Mouse (Mus musculus) lung, postnatal 14 days (tissue): ENCODE results near the gene Hyal3.

ENCODE experiments used
- DNase-seq: peaks from one replicate; pipeline ENCODE4 v3.0.0; 2021

Gene Hyal3

DNA sequence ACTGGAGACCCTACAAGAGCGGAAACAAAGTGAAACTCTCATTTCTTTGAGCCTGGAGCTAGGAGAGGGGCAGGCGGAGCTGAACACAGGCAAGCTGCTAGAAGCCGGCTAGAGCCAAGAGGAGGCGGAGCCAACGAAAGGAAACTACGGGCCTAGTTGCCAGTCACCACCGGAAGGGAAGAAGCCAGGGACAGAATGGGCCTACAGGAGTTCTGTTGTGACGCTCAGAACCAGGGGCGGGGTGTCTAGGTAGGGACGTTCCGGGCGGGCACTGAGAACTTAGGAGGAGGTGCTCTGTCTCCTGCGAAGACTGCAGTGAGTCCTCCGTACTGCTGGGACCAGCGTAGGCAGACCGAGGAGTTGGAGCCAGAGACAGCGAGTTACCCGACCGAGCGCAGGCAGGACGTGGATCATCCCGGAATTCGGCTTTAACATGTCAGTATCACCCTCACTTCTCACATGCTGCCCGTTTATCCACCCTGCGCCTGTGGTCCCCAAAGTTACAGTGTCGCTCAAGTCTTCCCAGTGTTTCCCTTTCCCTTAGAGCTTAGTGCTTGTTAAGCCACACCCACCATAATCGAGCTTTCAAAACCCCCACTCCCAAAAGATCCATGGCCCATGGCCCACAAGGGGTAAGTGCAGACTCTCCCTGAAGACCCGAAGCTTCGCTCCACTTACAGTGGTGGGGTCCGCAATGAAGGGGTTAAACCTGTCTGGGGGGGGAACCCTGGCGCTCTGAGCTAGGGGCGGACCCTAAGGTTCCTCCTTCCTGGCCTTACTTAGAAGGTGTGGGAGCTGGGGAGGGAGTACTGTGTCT, at the start of gene Hyal3:
Gene Hyal3 (plus strand): TSS at position 318 of the 817 bp plus-strand sequence.
- DNase-seq: peak; percentile 91

DNA sequence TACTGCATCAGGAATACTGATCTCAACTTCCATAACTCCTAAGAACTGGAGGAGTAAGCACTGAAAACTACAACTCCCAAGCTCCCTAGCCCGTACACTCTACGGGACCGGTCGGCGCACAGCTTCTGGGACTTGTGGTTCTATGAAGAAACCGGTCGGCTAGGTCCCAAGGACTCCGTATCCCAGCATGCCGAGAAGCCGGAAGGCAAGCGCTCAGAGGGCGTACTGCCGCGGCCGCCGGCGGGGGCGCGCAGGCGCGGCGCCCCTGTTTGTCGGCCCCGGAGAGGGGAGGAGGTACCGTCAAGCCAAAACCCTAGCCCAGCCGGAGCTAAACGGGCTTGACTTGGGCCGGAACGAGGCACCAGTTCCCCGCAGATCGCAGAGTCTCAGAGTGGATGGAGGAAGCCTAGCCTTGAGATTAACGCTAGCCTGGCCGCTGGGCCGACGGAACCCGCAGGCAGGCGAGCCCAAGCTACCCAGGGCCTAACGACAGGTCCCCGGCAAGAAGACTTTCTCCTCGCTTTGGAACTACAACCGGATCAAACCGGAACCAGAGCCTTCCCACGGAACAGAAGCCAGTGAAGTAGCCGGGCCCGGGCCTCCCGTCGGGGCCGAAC, 46.7 kb upstream of the Hyal3 start, which contains the start of gene Tmem115:
Gene Tmem115 (plus strand): TSS at position 155 of the 617 bp plus-strand sequence.
- DNase-seq: peak; percentile 90

DNA sequence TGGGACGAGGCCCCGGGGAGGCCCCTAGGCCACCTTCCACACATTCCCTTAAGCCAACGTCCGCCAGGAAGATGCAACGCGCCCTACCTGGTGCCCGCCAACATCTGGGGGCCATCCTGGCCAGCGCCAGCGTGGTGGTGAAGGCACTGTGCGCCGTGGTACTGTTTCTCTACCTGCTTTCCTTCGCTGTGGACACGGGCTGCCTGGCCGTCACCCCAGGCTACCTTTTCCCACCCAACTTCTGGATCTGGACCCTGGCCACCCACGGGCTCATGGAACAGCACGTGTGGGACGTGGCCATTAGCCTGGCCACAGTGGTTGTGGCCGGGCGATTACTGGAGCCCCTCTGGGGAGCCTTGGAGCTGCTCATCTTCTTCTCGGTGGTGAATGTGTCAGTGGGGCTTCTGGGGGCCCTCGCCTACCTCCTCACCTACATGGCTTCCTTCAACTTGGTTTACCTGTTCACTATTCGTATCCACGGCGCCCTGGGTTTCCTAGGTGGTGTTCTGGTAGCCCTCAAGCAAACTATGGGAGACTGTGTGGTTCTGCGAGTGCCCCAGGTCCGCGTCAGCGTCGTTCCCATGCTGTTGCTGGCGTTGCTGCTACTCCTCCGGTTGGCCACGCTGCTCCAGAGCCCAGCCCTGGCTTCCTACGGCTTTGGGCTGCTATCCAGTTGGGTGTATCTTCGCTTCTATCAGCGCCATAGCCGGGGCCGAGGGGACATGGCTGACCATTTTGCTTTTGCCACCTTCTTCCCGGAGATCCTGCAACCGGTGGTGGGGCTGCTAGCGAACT, 46.0 kb upstream of the Hyal3 start:
- peak; percentile 22 for DNase-seq

DNA sequence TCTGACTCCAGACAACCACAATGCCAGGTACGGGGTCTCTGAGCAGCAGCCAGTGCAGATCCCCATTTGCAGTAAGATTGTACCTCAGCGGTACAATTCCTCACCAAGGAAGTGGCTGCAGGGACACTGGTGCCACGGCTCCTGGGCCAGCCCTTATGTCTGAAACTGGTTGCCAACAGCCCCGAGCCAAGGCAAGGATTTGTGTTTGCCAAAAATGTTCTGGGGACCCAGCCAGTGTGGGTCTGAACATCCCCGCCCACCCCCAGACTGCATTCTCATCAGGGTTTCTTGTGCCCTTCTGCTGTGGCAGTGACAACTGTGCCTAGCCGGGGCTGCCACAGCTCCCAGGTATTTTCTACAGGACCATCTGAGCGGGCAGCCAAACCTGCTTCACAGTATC, 42.4 kb upstream of the Hyal3 start:
- DNase-seq: no peak

DNA sequence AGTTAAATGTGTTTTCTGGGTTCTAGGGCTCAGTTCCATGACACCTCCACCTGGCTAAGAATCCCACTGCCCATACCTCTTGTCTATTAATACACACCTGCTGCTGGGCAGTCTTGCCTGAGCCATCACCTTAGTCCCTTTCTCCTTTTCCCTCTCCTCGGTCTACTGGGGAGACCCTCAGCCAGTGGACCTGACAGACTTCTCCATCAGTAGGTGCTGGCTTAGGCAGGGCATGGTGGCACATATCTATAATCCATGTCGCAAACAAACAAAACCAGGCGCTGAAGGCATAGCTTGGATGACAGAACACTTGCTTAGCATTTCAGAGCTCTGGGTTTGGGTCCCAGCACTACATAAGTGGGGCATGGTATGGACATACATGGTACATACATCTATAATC, 41.9 kb upstream of the Hyal3 start:
- no peak for DNase-seq

DNA sequence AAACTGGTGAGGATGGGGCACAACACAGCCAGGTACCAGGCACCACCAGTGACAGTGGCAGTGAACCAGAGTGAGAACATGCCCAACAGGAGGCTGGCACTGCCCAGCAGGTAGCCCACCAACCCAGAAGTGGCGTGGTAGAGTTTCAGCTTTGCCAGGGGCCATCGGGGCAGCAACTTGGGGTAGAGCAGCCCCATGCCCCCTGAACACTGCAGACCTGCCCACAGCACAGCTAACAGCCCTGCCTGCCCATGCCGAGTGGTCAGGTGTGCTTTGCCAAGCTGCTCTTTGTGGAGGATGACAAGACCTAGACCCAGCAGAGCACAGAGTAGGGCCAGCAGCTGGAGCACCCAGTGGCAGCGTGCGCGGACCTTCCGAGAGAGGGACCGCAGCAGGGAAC, 40.7 kb upstream of the Hyal3 start:
- no peak for DNase-seq

DNA sequence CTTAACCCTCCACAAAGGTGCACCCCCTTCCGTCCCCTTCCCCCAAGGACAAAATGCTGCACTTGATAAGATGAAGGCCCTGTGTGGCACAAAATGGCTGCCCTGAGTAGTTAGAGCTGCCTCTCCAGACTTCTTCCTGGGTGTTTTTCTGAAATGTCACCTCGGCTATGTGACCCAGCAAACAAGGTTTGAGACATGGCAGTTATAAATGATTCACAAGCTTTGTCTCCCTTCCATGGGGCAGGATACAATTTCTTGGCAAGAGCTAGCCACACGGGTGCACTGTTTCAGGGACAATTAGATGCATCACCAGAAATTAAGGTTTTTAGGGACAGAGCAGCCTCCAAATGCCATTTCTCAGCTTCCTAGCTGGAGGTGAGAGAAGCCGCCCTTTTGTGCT, 40.2 kb upstream of the Hyal3 start:
- DNase-seq: no peak

DNA sequence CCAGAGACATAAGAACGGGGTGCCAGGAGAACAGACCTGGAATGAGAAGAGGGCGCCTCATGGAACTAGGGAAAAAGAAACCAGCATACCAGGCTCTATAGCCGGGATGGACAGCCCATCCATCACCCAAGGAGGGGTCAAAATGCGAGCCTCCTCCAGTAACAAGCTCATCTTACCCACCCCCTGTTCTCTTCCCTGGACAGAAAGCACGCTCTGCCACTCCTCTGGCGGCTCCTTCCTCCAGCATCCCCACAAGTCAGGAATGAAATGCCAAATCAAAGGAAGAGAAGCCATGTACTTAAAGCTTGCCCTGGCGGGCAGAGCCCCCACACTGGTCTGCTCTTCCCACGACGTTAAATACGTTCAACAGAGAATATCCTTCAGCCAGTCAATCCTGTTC, 39.6 kb upstream of the Hyal3 start:
- no peak for DNase-seq

DNA sequence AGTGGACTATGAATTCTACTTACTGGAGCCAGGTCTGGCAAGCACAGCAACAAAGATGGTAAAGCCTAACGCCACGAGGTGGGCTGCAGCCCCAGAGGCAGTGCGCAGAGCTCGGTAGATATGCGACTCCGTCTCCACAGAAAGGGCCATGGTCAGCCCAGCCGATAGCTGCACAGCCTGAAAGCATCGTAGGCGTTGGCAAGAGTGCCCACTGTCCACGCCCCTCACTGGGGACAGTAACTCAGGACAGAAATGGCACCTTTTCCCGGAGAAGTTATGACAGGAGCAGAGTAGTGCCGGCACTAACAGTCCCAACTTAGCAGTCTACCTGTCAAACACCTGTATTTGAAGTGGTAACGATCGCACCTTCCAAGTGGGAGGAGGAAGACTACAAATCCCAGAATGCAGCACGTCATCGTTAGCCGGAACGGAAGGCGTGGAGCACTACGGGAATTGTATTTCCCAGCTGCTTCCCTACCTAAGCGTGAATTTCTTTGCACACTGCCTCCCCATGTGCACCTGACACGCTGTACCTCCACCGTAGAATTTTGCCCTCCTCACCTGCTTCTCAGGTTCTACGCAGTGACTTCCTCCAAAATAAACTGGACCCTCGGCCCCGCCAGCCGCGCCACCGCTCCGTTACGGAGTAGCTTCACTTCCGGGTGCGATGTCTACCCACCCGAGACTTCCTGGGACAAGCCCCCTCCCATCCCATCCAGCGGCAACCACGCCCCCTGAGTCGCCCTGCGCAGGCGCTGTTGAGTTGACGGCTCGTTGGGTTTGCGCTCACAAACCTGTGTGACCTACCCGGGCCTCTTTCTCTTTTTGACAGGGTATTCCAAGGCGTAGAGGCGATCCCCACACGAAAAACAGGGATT, 38.9 kb upstream of the Hyal3 start, which contains the start of the genes Cyb561d2 and Nprl2:
Gene Cyb561d2 (minus strand): TSS at position 720 of the 878 bp plus-strand sequence.
Gene Nprl2 (plus strand): TSS at position 753 of the 878 bp plus-strand sequence.
- peak; percentile 95 for DNase-seq

DNA sequence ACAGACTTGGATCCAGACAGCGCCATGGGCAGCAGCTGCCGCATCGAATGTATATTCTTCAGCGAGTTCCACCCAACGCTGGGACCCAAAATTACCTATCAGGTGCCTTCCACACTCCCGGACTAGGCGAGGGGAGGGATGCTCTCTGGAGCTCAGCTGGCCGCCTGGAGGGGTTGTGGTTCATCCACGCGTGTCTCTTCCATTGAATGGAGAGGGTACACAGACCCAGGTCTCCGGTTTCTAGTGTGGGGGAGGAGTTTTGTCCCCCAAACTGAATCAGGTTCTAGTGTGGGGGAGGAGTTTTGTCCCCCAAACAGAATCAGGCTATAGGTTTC, 38.3 kb upstream of the Hyal3 start:
- DNase-seq: no peak

DNA sequence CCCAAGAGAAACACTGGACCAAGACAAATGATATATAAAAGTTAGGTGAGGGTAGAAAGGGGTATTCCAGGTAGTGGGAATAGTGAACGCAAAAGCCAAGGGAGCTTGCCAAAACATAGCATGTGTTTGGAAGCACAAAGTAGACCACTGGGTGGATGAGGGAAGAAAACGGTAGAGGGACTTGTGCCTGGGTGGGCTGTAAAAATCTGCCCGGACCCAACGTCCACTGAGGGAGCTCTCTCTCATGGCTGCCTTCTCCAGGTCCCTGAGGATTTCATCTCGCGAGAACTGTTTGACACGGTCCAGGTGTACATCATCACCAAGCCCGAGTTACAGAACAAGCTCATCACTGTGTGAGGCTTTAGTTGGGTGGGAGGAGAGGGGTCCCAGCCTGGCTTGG, 37.9 kb upstream of the Hyal3 start:
- DNase-seq: no peak

DNA sequence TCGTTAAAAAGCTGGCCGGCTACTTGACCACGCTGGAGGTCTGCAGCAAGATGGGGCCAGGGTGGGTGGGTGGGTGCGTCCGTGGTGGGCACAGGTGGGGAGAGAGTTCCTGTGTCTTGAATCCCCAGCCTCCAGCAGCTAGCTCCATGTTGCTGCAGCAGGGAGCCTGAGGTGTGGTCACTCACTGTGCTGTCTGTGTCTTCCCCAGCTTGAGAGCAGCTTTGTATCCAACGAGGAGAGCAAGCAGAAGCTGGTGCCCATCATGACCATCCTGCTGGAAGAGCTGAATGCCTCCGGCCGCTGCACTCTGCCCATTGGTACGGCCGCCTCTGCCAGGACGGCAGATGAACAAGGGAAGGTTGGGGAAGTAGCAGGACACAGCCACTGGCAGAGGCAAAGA, 37.3 kb upstream of the Hyal3 start:
- DNase-seq: no peak

DNA sequence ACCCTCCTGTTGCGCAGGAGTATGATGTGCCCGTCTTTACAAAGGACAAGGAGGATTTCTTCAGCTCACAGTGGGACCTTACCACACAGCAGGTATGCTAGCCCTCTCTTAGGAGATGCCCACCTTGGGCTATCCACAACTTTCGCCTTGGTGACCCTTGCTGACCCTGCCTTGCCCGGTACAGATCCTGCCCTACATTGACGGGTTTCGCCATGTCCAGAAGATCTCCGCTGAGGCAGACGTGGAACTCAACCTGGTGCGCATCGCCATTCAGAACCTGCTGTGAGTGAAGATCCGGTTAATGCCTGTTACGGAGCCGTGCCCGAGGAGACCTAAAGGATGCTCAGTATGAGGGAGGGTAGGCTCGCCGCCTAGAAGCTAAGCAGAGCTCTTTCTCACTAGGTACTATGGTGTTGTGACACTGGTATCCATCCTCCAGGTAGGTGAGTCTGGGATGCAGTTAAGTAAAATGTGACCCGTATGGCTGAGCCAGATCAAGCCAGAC, 36.4 kb upstream of the Hyal3 start:
- DNase-seq: no peak

DNA sequence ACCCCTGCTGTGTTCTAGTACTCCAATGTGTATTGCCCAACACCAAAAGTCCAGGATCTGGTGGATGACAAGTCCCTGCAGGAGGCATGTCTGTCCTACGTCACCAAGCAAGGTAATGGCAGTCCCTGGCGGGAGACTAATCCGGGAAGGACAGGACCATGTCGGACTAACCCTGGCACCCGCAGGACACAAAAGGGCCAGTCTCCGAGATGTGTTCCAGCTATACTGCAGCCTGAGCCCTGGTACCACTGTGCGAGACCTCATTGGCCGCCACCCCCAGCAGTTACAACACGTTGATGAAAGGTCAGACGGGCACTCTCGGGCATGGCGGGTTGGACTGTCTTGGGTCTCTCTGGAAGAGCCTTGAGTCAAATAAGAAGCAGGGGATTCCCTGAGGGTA, 35.9 kb upstream of the Hyal3 start:
- no peak for DNase-seq

DNA sequence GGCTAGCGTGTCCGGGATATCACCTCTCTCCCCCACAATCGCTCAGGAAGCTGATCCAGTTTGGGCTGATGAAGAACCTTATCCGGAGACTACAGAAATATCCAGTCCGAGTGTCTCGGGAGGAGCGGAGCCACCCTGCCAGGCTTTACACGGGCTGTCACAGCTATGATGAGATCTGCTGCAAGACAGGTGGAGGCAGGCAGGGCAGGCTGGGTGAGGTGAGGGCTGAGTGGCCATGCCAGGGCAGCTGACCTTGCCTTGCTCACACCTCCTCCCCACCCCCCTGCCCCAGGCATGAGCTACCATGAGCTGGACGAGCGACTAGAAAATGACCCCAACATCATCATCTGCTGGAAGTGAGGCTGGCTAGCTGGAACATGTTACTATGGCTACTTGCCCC, 35.4 kb upstream of the Hyal3 start:
- DNase-seq: no peak

DNA sequence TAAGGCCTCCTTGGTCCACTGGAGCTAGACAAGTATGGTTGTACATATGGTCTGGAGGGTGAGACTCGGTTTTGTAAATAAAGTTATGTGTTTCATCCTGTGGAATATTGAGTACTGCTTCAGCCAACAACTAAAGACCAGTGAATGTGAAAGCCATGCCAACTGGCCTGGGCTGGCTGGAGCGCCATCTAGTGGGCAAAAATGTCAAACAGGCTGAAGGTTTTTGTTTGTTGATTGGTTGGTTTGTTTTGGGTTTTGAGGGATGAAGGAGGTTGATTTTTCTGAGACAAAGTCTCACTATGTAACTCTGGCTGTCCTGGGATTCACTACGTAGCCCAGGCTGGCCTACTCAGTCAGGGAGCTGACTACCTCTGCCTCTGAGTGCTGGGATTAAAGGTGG, 35.0 kb upstream of the Hyal3 start:
- DNase-seq: peak; percentile 84

DNA sequence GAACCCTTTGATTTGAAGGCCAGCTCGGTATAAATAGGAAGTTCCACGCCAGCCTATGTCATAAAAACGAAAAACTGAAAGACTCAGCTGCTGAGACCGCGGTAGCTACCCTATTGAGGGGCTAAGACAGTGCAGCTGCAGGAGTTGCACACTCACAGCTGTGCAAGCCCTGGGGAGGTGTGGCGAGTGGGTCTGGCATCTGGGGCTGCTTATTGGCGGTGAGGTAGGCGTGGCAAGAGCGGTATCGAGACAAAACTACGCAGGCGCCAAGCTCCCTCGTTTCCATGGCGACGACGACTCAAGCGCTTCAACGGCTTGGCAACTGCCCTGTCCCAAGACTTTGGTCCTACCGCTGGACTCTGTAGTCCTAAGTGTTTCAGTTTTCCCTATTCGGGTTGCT, 33.6 kb upstream of the Hyal3 start, which contains the start of gene Zmynd10:
Gene Zmynd10 (plus strand): TSS at position 273 of the 400 bp plus-strand sequence.
- peak; percentile 92 for DNase-seq

DNA sequence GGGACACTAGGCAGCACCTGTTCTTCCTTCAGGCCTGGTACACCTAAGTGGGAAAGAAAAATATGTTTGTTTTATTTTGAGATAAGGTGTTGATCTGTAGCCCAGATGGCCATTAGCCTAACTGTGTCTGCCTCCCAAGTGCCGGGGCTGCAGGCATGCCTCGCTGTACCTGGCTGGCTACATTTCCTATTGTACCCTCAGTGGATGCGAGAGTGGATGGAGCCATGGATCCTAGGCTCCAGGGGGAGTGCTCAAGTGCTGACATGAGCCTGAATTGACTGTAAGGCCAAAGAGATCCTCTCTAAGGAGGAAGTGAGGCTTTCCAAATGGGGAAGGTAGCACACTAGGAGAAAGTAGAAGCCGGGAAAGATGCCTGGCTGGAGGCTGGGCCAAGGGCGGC, 32.7 kb upstream of the Hyal3 start:
- no peak for DNase-seq

DNA sequence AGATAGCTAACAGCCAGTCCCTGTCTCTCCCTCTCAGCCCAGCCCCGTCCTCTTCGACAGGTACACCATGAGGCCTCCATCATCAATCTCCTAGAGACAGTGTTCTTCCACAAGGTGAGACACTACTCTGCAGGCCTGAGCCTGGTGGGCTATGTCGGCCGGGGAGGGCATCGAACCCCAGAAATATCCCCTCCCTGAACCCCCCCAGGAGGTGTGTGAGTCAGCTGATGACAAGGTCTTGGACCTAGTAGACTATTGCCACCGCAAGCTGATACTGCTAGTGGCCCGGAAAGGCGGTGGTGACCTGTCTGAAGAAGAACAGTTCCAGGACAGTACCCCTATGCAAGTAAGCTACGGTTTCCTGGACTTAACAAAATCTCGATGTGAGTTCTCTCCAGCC, 31.8 kb upstream of the Hyal3 start:
- DNase-seq: no peak

DNA sequence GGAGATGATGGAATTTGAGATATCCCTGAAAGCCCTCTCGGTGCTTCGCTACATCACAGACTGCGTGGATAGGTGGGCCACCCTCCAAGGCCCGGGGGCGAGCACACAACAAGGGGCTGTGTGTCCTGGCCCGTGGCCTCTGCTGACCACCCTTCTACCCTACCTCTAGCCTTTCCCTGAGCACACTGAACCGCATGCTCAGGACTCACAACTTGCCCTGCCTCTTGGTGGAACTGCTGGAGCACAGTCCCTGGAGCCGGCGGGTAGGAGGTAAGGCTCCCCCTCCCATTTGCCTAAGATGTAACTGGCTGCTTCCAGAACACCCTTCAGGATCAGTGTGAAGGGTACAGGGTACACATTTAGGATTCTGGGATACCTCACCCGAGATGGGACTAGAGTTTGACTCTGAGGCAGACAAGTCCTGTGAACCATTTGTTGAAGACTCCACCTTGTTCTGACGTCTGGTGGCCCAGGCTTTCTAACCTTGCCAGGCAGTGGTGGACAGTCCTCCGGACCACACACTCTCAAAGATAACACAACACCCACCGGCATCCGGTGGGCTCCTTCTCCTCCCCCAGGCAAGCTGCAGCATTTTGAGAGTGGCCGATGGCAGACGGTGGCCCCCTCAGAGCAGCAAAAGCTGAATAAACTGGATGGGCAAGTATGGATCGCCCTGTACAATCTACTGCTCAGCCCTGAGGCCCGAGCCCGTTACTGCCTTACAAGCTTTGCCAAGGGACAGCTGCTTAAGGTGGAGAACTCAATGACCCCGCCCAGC, 31.1 kb upstream of the Hyal3 start:
- DNase-seq: no peak

DNA sequence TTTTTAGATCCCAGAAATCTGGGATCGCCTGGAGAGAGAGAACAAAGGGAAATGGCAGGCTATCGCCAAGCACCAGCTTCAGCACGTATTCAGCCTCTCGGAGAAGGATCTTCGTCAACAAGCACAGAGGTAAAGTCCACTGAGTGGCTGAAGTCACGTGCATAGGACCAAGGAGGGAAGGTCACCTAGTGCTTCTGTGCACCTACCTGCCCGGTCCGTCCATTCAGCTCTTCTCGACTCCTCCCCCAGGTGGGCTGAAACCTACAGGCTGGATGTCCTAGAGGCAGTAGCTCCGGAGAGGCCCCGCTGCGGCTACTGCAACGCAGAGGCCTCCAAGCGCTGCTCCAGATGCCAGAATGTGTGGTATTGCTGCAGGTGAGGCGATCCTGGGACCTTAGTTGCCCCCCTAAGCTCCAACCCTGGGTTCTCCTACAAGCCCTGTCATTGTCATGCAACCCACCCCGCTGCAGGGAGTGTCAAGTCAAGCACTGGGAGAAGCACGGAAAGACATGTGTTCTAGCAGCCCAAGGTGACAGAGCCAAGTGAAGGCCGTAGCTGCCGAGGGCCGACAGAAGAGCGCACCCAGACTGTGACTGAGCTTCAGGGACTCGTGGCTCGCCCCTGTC, 30.0 kb upstream of the Hyal3 start:
- no peak for DNase-seq
